Mouse (Mus musculus) forebrain, embryonic 15.5 days (tissue): ENCODE measurements around the gene Gas6. TPM values are rescaled to one million over a fixed set of nuclear protein-coding genes. Genes with fewer than 3 reads are reported as not detected.

Experiments used
- ATAC-seq: fragments of 200-750 bp; cut with Nextera tagmentation; replicated peaks from 2 replicates; pipeline ENCODE4 v1.8.0; 2017; ENCODE audit warnings: mild to moderate bottlenecking, moderate TSS enrichment, moderate library complexity
- H3K27ac ChIP-seq: fragments of 300-500 bp; sonication (generic); replicated peaks from 2 replicates; pipeline ENCODE4 v1.5.1; 2015; ENCODE audit warnings: mild to moderate bottlenecking, inconsistent platforms
- H3K27me3 ChIP-seq: fragments of 300-500 bp; sonication (generic); 2 replicates; pipeline ENCODE4 v1.6.1; 2015; ENCODE audit warnings: inconsistent platforms
- H3K36me3 ChIP-seq: fragments of 300-500 bp; sonication (generic); 2 replicates; pipeline ENCODE4 v1.6.1; 2015; ENCODE audit warnings: mild to moderate bottlenecking, inconsistent platforms
- H3K4me1 ChIP-seq: fragments of 300-500 bp; sonication (generic); 2 replicates; pipeline ENCODE4 v1.6.1; 2015; ENCODE audit warnings: inconsistent platforms
- H3K4me2 ChIP-seq: fragments of 300-500 bp; sonication (generic); replicated peaks from 2 replicates; pipeline ENCODE4 v1.6.1; 2015; ENCODE audit warnings: mild to moderate bottlenecking, inconsistent platforms
- H3K4me3 ChIP-seq: fragments of 300-500 bp; sonication (generic); 2 replicates; pipeline ENCODE4 v1.5.1; 2015; ENCODE audit warnings: mild to moderate bottlenecking, inconsistent platforms
- H3K9ac ChIP-seq: fragments of 300-500 bp; sonication (generic); replicated peaks from 2 replicates; pipeline ENCODE4 v1.6.1; 2015; ENCODE audit warnings: mild to moderate bottlenecking, inconsistent platforms
- H3K9me3 ChIP-seq: fragments of 300-500 bp; sonication (generic); 2 replicates; pipeline ENCODE4 v1.6.1; 2016; ENCODE audit warnings: inconsistent platforms
- WGBS: fragments of 180-500 bp; shearing (Covaris S2); methylation state at CpG from one replicate; pipeline ENCODE4 v1.1.7; 2015; ENCODE audit warnings: mixed read lengths; 5-methylcytosine and 5-hydroxymethylcytosine counted together
- polyA plus RNA-seq: library from polyadenylated mRNA; unstranded; fragments of >200 nt; fragmentation: Nextera tagmentation; extraction: Ambion mirVana; gene quantifications from 2 replicates; pipeline ENCODE4 v1.2.1, GENCODE M21; 2015

The Gas6 gene
- polyA plus RNA-seq, 1 experiment from 2014 or later: 23.3 TPM

GRCm38 (mm10) chr8:13503936-13504606 is 9.8 kb upstream of the Gas6 start:
- Histone ChIP-seq H3K9ac (no peak overlapping the region), H3K4me3 (no peak overlapping the region), H3K4me1 (no peaks in the 10 kb centered on the region), H3K27me3 (no peaks in the 10 kb centered on the region), H3K4me2 (no peak overlapping the region), H3K36me3 (no peaks in the 10 kb centered on the region), H3K9me3 (no peaks in the 10 kb centered on the region), H3K27ac (no peak overlapping the region)
- 85% methylated on average over 8 of the region's 8 CpGs for WGBS
- ATAC-seq: no peak

GRCm38 (mm10) chr8:13501221-13501620 is 6.9 kb upstream of the Gas6 start:
- no peak overlapping the region for H3K4me3 ChIP-seq
- 80% methylated on average over 3 of the region's 3 CpGs for WGBS
- H3K36me3 ChIP-seq: no peaks in the 10 kb centered on the region
- no peak overlapping the region for H3K4me2 ChIP-seq
- H3K9ac ChIP-seq: no peak overlapping the region
- H3K27me3 ChIP-seq: no peaks in the 10 kb centered on the region
- no peak overlapping the region for H3K27ac ChIP-seq
- H3K4me1 ChIP-seq: no peaks in the 10 kb centered on the region
- H3K9me3 ChIP-seq: no peaks in the 10 kb centered on the region
- ATAC-seq: no peak

DNA sequence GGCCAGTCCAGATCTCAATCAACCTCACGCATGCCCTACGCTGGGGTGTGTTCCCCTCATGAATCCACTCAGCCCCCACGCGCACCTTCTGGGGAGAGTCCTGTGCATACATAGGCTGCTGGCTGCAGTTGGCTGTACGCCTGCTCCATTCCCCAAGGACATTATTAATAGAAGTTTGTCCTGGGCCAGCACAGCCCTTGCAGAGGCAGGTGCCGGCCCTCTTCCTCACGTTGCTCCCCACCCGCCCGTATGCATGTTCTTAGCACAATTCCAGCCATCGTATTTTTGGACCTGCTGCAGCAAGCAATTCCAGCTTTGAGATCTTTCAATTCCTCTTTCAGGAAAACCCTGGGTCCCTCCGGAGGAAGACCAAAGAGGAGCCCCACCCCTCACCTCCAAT is 1.3 kb downstream of the Gas6 start:
- Histone ChIP-seq H3K27ac (no peak overlapping the region), H3K9ac (no peak overlapping the region), H3K4me3 (peak overlapping the region; percentile 58; the same call in 1 of the 2 replicates), H3K4me1 (peaks cover 31% of the 10 kb centered on the region), H3K9me3 (no peaks in the 10 kb centered on the region), H3K36me3 (no peaks in the 10 kb centered on the region), H3K4me2 (peak overlapping the region; percentile 84), H3K27me3 (peaks cover 21% of the 10 kb centered on the region; the same call in 1 of the 2 replicates)
- WGBS: 53% methylated on average over 11 of the region's 11 CpGs
- ATAC-seq: no peak

DNA sequence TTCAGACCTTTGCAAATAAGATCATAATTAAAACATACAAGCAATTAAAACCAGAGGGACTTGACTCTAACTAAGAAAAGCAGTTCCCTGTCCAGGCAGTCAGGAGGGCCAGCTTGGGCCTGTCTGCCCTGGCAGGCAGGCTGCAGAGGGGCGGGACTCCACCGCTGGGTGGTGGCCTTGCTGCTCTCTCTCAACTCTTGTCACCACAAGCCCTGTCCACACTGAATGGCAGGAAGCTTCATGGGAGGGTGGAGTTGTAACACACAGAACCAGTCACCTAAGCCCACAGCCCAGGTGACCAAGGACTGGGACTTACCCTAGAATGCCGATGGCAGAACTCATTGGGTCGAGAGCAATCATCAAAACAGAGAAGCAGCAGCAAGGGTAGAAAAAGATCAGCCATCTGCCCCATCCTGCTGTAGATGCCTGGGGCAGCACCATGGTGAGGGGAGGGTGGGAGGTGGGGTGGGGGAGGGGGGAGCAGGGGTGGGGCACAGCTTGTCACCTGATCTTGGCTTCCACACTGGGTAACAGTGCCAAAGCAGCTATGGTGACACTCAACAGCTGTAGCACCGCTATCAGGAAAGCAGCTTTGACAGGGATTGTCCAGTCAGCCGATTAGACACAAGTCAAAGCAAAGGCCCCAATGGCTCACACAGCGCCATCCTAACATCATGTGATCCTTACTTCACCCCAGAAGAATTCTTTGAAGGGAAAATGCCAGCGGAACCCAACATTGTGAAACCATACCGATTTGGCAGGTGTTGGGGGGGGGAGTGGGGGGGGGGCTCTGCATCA is 1.9 kb downstream of the Gas6 start:
- 55% methylated on average over 9 of the region's 9 CpGs for WGBS
- H3K9me3 ChIP-seq: no peaks in the 10 kb centered on the region
- H3K4me2 ChIP-seq: no peak overlapping the region
- peaks cover 31% of the 10 kb centered on the region for H3K4me1 ChIP-seq
- H3K27me3 ChIP-seq: peaks cover 21% of the 10 kb centered on the region; the same call in 1 of the 2 replicates
- no peak overlapping the region for H3K9ac ChIP-seq
- H3K36me3 ChIP-seq: no peaks in the 10 kb centered on the region
- H3K4me3 ChIP-seq: no peak overlapping the region
- ATAC-seq: no peak
- H3K27ac ChIP-seq: no peak overlapping the region

DNA sequence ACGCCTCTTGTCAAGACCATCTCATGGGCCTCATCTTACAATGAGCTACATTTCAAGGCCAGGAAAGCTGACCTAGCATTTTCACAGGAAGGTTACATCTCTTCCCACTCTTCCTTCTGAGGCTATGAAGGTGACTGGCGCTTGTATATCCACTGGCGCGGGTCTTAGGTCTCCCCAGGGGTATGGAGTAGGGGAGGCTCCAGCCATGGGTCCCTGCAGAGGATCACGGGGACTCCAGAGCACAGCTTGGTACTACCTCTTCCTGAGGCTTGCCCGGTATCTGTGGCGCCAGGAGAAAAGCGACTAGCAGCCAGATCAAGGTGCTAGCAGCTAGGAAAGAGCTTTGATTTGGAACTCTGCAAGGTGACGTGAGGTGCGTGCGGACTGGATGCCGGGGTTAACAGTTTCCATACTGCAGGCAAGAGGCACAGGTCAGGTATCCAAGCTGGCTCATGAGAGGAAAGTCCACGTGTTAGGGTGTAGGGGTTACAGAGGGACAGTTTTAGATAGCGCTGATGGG is 2.7 kb downstream of the Gas6 start:
- Histone ChIP-seq H3K9me3 (no peaks in the 10 kb centered on the region), H3K27ac (no peak overlapping the region), H3K4me2 (no peak overlapping the region), H3K27me3 (peaks cover 21% of the 10 kb centered on the region; the same call in 1 of the 2 replicates), H3K4me1 (peaks cover 31% of the 10 kb centered on the region), H3K4me3 (no peak overlapping the region), H3K9ac (no peak overlapping the region), H3K36me3 (no peaks in the 10 kb centered on the region)
- 91% methylated on average over 14 of the region's 14 CpGs for WGBS
- ATAC-seq: no peak

DNA sequence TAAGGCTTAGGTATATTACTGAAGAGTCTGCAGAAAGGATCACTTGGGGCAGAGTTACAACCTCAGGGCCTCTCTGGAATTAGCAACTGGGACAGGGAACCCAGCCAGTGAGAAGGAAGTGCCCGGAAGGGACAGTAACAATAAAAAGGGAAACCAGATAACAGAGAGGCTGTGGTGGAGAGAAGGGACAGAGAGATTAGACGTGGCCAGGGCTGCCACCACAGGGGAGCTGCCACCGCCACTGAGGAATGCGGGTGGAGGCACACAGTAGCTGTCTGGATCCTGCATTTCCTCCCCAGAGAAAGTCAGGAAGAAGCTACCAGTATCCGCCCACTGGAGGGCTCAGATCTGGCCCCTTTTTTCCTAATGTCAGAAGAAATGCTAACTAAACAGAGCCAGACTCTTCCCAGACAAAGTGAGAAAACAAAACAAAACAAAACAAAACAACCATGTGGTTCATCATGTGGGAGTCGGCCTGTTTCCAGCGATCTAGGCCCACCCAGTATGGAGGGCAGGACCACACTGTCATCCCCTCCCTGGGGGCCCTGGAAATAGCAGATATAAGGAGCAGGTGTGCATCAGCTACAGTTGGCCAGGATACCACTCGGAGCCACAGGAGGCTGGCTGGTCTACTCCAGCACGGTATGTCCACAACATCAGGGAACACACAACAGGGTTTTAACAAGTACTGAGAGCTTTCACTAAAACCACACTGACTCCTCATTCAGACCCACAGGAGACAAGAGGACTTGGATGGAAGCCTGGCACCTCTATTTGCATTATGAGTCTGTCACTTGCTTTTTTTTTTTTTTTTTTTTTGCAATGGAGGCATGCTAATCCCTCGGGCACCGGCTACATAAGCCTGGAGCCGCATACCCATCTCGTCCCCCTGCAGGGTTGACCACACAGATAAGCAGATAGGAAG is 4.0 kb downstream of the Gas6 start:
- 0 out of 2 replicates have a peak, but pooled peaks have one; percentile 45 for ATAC-seq
- Histone ChIP-seq H3K4me1 (peaks cover 31% of the 10 kb centered on the region), H3K9ac (no peak overlapping the region), H3K27ac (no peak overlapping the region), H3K4me2 (no peak overlapping the region), H3K27me3 (peaks cover 16% of the 10 kb centered on the region; the same call in 1 of the 2 replicates), H3K36me3 (no peaks in the 10 kb centered on the region), H3K4me3 (no peak overlapping the region), H3K9me3 (no peaks in the 10 kb centered on the region)
- 31% methylated on average over 13 of the region's 13 CpGs for WGBS

- H3K4me2 ChIP-seq: no peak overlapping the region
- no peak overlapping the region for H3K27ac ChIP-seq
- no peaks in the 10 kb centered on the region for H3K9me3 ChIP-seq
- no peak for ATAC-seq
- no peak overlapping the region for H3K4me3 ChIP-seq
- H3K4me1 ChIP-seq: peaks cover 31% of the 10 kb centered on the region
- whole genome bisulfite sequencing: 86% methylated on average over 3 of the region's 3 CpGs
- no peak overlapping the region for H3K9ac ChIP-seq
- H3K36me3 ChIP-seq: no peaks in the 10 kb centered on the region
- 0 out of 2 replicates have a peak, but pooled peaks cover 10% of the 10 kb centered on the region for H3K27me3 ChIP-seq
These were observed 4.9 kb downstream of the Gas6 start for GRCm38 (mm10) chr8:13489351-13489750.

DNA sequence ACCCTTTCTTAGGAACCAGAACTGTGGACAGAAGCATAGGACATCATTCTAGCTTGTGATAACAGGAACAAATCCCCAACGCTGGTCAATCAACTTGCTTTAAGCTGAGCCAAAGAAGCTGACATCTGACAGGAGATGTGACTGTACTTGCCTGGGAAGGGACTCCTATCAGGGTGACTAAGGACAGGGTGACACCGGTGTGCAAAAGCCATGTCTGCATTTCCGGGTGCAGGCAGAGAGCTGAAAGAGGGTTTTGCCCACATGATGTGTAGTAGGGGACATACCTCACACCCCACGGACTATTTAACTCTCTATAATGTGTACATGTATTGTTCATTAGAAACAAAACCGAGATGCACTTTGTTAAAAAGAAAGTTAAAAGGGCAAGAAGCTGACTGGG is 11.1 kb downstream of the Gas6 start:
- no peaks in the 10 kb centered on the region for H3K27me3 ChIP-seq
- H3K36me3 ChIP-seq: no peaks in the 10 kb centered on the region
- H3K4me3 ChIP-seq: no peak overlapping the region
- H3K4me2 ChIP-seq: no peak overlapping the region
- ATAC-seq: no peak
- H3K9me3 ChIP-seq: no peaks in the 10 kb centered on the region
- 85% methylated on average over 5 of the region's 5 CpGs for WGBS
- no peaks in the 10 kb centered on the region for H3K4me1 ChIP-seq
- no peak overlapping the region for H3K27ac ChIP-seq
- H3K9ac ChIP-seq: no peak overlapping the region

- WGBS: 82% methylated on average over 2 of the region's 2 CpGs
- Histone ChIP-seq H3K27me3 (no peaks in the 10 kb centered on the region), H3K9ac (no peak overlapping the region), H3K4me3 (no peak overlapping the region), H3K4me1 (no peaks in the 10 kb centered on the region), H3K36me3 (no peaks in the 10 kb centered on the region), H3K4me2 (no peak overlapping the region), H3K9me3 (no peaks in the 10 kb centered on the region), H3K27ac (no peak overlapping the region)
- ATAC-seq: no peak
These were observed 12.0 kb downstream of the Gas6 start for GRCm38 (mm10) chr8:13482101-13482801.

GRCm38 (mm10) chr8:13481596-13481995 is 12.7 kb downstream of the Gas6 start:
- no peaks in the 10 kb centered on the region for H3K36me3 ChIP-seq
- no peak overlapping the region for H3K4me3 ChIP-seq
- H3K27me3 ChIP-seq: no peaks in the 10 kb centered on the region
- WGBS: 93% methylated on average over 3 of the region's 3 CpGs
- H3K27ac ChIP-seq: no peak overlapping the region
- no peak for ATAC-seq
- H3K4me1 ChIP-seq: no peaks in the 10 kb centered on the region
- H3K4me2 ChIP-seq: no peak overlapping the region
- no peak overlapping the region for H3K9ac ChIP-seq
- H3K9me3 ChIP-seq: no peaks in the 10 kb centered on the region

DNA sequence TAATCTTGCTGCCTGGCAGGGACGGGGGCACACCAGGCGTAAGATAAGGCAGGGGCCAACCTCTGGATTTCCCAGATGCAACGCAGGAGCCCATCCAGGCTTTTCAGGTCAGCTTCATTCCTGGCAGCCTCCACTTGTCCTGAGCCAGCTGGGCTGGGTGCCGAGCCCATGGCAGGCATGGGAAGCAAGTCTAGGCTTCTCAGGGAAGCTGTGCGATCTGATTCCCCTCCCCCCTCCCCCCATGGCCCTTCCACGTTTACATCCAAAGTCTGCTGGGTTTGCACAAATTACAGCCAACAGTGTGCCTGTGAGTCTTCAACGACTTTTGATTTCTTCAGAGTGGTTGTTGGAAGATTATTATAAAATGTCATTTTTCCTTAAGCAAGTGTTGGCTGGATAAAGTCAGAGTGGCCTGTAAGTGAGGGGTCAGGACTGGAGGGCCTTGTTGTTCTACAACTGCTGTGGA is 13.2 kb downstream of the Gas6 start:
- Histone ChIP-seq H3K27ac (no peak overlapping the region), H3K9me3 (no peaks in the 10 kb centered on the region), H3K9ac (no peak overlapping the region), H3K4me1 (no peaks in the 10 kb centered on the region), H3K4me3 (no peak overlapping the region), H3K36me3 (no peaks in the 10 kb centered on the region), H3K27me3 (no peaks in the 10 kb centered on the region), H3K4me2 (no peak overlapping the region)
- 84% methylated on average over 7 of the region's 7 CpGs for WGBS
- ATAC-seq: no peak
